Mouse (Mus musculus): ENCODE results near the gene Cacnb1.

The Cacnb1 gene

DNA sequence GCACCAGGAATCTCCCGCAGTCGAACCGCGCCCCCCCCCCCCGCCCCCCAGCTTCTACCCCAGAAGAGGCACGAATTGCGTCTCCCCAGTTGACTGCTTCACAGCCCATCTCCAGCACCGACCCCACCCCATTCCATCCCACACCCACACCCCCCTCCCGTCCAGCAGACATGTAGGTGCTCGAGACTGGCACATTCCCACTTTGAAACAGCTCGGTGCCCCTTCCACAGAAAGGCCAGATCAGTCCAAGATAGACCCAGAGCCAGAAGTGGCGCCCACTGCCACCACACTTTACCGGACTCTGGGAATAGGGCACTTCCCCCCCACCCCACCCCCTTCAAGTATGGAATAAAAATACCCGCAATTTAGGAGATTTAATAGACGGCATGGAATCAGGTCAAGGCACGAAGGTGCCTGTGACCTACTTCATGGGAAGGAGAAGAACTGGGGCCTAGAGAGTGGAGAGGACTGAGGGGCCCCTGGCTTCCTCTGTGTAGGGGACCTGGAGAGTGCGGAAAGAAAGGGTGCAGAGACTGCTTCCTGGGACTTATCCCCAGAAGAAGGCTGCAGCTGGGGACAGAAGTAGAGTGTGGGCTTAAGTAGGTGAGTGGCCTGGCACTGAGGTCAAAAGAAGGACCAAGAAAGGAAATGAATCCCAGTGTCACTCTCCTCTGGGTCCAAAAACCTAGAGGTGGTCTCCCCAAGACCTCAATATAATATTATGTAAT is 35.9 kb downstream of the Cacnb1 start:
- DNase-seq (ENCODE audit: low spot score), result no peak

DNA sequence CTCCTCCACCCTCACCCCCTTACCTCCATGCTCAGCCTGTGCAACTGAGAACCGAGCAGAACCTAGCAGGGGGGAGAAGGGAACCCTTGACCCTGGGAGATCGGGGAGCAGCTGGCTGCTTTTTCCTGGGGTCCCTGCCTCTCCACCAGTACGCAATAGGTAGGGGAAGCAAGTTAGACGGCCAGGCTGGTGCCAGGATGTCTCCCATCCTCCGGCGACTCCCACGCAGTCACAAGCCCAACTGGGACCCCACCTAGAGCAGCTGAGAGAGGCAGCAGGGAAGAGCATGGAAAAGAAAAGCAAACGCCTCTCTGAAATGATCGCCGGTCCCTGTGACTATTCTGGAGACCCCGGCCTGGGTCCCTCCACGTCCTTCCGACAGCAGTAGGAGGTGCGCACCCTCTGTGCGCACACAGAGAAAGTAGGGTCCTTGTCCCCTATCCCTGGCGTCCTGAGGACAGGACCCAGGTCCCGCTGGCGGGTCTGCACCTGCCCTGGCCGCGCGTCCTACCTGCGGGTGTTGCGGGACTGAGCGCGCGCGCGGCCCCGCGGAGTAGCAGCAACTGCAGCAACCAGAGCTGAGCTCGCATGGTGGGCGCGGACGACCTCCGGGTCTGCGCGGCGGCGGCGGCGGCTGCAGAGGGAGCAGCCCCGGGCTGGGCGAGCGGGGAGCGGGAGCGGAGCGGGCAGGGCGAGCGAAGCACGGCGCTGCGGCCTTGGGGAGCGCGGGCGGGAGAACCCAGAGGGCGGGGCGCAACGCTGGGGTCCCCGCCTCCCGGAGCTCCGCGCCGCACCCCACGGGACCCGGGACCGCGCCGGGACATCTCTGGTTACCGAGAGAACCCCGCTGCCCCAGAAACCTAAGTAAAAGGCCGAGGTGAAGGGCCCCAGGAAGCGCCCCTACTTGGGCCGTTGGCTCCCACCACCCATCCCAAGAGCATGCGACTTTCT is 36.8 kb downstream of the Cacnb1 start, which contains the start of gene Plxdc1:
Gene Plxdc1, minus strand, starts transcription at position 718 of the 951 bp plus-strand sequence.
- DNase-seq (ENCODE audit: low spot score), result peak; percentile 75

DNA sequence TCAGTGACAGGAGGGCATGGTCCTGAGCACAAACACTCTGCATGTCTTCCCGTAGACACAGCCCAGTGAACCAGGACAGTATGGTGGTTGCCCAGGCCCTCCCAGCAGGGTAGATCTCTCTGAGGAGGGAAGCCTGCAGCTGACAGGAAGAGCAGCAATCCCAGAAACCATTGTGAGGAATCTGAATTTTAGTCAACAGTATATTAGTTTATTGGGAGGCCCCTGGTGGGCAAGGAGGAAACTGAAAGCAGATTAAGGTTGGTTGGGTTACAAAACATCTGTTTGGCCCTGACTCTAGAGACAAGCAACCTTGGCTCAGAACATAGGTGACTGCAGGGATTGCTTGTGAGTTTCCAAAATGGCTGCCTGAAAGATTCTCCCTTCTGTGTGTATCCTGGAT is 38.9 kb downstream of the Cacnb1 start:
- DNase-seq (ENCODE audit: low spot score), result no peak

DNA sequence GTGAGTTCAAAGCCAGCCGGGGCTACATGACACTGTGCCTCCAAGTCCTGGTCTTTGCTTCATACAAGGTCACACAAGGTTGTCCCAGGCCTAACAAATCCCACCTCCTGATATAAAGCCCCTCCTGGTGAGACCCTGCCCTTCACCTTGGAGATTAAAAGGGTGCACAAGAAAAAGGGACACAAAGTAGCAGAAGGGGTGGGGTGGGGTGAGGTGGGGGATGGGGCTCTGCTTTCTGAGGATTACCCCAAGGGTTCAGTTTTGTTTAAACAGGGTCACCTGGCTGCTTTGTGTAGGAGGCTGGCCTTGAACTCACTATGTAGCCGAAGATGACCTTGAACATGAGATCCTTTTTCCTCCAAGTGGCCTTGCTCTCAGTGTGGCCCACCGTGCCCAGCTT is 39.3 kb downstream of the Cacnb1 start:
- DNase-seq (ENCODE audit: low spot score), result no peak

DNA sequence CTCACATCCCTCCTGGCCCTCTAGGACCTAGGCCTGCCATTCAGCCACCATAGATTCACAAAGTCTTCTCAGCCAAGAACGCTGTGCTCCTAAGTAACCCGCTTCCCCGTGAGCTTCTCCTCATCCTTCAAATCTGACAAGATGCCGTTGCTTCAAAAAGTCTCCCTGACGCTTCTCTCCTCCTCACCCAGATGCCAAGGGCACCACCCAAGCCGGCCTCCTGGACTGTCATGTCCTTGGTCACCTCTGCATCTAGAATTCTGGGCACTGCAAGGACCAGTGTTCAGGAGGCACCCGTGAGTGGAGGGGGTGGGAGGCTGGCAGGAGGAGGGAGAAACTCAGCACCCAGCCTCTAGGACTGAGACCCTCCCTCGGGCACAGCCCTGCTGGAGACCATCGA is 40.1 kb downstream of the Cacnb1 start:
- DNase-seq (ENCODE audit: low spot score), result no peak

DNA sequence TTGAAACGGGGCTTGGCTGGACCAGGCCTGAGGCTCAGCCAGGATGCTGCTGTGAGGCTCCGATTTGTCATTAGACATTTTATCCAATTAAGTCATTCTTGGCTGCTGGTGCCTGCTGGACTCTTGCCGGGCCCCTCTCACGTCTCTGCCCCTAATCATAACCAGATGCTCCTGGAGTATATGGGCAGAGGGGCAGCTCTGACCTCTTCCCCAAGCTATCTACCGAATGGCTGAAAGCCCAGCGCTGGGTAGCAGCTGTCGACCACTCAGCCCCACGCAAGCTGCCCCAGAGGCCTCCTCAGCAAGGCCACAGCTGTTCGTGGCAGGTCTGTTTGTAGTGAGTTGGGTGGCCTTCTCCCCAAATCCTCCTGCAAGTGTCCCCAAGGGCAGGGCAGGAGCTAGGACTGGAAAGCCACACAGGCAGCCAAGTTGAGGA is 42.3 kb downstream of the Cacnb1 start:
- peak; percentile 49 for DNase-seq (ENCODE audit: low spot score)

DNA sequence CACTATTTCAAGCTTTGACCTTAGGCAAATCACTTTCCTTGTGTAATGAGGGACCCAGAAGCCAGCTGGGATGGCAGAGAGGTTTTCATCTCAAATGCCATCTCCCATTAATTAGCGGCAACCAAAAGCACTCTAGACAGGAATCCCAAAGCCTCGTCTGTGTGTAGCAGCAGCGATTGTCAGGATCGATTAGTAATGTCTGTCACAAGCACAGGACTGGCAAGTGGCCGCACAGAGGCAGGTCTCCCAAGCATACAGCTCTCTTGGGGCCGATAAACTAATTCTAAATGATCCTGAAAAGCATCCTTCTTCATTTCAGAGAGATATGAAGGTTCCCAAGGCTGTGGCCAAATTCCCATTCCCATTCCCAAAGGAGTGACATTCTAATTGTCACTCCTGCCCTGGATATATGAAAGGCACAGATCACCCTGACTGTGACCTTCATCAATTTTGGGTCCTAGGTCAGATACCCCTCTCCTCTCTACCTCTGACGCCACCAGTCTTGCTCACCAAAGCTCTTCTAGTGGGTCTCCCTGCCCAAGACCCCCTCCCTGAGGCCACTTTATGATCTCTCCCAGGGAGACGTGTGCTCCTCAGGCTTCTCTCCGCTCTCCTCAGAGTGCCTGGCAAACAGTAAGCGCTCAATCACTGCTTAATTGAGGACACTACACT is 42.9 kb downstream of the Cacnb1 start:
- DNase-seq (ENCODE audit: low spot score), result no peak

DNA sequence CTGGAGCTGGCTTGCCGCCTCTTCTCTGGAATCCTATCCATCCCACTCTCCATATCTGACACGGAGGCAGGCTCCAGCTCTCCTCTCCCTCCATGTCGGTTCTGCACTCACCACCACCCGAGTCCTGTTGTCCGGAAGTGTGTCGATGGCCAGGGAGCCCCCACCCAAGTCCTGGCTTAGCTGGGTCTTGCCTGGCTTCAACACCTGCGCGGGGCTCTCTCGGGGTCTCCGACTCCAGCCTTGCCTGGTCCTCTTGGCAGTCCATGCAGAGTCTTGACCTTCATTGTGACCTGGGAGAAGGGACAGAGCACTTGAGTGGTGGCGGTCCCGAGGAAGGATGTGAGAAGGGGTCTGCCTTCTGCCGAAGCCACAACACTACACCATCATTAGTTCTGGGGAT is 44.4 kb downstream of the Cacnb1 start:
- no peak for DNase-seq (ENCODE audit: low spot score)

DNA sequence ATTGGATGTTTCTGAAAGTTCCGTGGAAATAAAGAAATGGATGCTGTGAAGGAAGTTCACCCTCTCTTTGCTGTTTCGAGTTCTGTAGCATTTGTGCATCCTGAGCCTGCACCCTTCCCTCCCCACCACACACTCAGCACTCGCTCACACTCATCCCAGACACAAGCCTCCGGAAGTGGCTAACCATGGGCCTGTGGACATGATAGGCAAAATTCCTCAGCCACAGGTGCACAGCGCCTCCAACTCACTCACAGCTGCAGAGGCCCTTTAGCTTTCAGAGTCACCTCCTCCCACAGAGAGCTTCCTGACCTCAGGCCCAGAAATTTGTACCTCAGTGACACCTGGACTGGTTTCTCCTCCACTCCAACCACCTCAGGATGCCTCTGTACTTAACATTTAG is 45.0 kb downstream of the Cacnb1 start:
- no peak for DNase-seq (ENCODE audit: low spot score)

DNA sequence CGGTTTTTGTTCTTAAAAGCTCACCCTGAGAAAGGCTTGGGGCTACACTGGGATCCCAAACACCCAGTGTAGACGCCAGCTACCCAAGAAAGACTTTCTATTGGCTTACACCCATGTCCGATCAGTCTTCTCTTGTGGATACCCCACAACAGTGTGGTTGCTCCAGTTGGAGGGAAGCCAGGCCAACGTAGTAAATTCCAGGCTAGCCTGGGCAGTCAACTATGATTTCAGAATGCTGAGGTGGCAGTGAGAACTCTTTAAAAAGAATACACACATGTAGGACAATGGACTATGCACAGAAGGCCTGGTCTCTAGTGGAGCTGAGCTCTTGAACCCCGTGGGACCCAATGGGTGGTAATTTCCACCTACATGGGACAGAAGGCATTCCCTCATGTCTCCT is 48.1 kb downstream of the Cacnb1 start:
- DNase-seq (ENCODE audit: low spot score), result no peak

DNA sequence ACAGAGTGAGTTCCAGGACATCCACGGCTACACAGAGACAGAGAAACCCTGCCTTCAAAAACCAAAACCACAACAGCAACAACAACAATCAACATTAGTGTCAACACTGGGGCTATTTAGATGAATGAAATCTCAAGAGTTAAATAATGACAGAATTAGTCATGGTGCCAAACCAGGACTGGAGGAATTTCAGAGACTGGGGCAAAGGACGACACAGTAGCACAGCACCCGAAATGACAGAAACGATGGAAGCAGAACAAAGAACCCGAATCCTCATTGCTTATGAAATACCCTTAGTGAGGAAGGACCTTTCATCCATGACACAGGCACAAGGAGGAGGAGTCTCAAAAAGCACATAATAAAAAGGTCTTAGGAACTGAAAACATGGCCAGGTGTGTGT is 48.7 kb downstream of the Cacnb1 start:
- no peak for DNase-seq (ENCODE audit: low spot score)

DNA sequence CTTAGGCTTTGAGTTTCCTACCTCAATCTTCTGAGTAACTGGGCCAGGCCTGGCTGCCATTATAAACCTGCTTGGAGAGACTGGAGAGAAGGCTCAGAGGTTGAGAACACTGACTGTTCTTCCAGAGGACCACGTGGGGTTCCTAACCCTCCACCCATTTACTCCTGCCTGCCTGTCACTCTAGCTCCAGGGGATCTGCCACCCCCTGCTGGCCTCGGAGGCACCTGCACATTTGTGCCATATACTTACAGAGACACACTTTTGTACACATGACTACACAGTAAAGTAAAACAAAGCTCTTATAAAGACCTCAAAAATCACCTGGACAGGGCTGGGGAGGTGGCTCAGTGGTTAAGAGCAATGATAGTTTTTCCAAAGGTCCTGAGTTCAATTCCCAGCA is 50.4 kb downstream of the Cacnb1 start:
- no peak for DNase-seq (ENCODE audit: low spot score)

DNA sequence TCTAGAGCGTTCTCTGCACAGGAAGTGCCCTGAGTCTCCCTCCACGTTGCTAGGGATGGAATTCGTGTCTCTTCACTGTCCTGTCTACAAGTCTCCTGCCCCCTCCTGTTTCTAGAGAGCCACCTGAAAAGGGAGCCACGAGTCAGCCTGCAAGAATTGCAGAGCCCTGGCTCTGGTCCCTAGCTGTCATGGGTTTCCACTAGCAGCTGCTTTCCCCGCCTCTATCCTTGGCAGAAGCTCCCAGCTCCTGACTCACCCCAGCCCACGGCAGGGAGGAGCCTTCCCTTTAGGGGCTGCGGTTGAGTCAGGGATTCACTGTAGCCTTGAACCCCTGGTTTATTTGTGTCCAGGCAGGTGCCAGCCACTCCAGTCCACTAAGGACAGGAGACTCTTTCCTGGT is 51.6 kb downstream of the Cacnb1 start:
- DNase-seq (ENCODE audit: low spot score), result peak; percentile 69

DNA sequence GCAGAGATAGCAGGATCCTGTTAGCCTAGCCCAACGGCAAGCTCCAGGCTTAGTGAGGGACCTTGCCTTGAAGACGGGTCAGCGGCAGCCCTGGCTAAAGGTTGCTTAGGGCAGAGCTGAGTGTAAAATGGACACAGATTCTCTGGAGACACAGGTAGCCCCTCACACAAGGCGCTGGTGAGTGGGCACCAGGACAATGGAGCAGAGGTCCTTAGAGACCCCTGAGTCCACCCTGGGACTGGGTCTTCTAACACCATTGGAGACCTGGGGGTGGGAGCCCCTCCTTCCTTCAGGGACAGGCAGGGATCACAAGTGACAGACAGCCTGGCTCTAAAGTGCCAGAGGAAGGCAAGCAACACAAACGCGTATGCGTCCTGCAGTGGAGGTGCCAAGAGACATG is 52.1 kb downstream of the Cacnb1 start:
- no peak for DNase-seq (ENCODE audit: low spot score)

DNA sequence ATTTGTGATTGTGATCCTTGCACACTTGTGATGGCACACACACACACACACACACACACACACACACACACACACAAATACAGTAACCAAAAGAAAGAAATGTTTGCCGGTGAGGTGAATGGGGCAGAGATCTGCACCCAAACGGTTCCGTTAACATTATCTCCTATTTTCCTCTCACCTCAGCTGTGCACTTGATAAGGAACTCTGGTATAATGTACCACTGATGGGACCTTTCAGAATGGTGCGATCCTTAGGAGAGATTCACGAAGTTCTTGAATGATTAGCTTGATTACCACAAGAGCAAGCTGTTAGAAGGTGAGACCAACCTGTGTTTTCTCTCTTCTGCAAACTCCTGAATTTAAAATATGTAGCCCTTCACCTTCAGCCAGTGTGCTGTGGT is 54.4 kb downstream of the Cacnb1 start:
- no peak for DNase-seq (ENCODE audit: low spot score)

DNA sequence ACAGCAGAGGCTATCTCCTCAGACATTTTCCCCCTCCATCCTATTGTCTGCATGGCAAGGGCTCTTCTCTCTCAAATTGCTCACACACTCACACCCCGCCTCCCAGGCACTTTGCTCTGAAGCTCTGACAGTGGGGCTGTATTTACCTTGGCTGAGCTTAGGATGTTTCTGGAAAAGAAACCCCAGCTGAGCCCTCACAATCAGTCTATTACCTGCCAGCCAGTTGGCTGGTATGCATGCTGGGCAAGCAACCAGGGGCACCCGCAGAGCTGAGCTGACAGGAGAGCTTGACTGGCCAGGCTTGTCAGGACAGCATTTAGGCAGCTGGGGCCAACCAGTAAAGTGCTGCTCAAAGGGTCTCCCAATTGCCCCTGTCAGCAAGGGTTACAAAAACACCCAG is 55.7 kb downstream of the Cacnb1 start:
- DNase-seq (ENCODE audit: low spot score), result no peak

DNA sequence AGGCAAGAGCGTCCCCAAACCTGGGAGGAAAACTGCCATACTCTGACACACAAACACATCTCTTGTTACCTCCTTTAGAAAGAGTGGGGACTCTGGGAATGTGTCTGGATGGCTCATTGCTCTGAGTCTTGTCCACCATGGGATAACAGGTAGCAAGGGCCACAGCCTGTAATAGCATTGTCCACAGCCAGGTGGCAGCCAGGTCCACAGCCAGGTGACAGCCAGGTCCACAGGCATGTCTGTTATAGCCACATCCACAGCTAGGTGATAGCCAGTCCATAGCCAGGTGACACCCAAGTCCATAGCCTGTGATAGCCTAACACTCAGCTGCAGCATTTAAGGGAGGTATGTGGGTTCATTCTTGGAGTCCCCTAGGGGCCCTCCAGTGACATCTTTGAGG is 61.9 kb downstream of the Cacnb1 start:
- DNase-seq (ENCODE audit: low spot score), result no peak

DNA sequence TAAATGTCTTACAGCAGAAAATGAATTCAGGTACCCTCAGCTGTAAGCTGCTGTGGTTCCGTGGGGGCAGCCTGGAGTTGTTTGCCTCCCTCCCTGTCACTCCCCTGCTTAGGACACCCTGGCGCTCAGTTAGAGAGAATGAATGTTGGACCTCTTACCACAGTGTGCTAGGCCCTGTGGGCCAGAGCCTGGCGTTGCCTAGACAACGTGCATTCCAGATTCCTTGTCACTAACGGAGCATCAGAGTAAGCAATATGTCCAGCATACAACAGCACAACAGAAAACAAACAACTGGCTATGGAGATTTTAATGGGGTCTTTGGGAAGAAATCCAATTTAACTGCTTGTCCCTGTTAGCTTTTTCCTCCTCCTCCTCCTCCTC is 63.5 kb downstream of the Cacnb1 start:
- no peak for DNase-seq (ENCODE audit: low spot score)

DNA sequence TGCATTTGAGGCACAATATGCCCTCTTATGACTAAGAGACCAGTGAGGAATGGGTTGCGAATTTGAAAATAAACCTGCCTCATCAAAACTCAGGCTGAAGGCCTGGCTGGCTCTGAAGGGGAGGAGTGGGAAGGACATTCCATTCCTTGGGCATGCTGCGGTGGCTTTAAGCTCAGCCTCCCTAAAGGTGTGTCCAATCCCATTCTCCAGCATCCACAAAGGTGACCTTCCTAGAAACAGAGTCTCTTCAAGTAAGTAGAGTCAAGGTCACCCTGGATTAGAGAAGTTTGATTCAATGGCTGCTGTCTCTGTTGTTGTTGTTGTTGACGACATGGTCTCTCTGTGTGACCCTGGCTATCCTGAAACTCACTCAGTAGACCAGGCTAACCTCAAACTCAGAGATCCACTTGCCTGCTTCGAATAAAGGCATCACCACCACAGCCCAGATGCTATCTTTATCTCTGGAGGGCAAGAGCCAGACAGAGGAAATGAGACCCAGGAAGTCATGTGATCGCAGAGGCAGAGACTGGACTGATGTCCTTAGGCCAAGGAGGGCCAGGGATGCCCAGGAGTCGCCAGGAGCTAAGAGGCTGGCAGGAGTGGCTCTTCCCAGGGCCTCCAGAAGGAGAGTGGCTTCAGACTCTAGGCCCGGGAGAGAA is 64.1 kb downstream of the Cacnb1 start:
- no peak for DNase-seq (ENCODE audit: low spot score)

DNA sequence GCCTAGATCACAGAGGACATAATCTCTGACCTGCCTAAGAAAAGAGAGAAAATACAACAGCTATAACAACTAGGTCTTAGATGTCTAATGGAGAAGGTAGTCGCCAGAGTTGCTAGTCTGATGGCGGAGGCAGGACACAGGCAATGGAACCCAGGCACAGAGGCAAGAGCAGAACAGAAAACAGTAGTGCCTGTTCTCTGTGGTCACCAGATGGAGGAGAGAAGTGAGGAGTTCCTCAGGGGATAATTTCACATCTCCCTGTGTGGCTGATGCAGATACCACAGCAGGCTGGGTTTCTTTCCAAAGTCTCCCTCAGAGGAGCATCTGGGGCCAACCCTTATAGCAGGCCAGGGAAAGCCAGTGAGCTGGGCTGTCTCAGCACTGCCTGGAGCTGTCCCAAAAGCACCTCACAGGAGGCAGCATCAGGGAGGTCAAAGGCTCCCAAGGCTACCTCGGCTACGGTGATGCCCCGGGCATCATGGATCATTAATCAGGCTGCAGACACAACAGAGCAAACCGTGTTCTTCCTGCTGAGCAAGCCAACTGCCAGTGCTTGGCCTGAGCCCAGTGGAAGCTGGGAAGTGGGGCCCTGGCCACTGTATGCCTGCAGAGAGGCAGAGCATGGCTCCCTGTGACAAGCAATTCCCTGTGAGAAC is 65.8 kb downstream of the Cacnb1 start:
- no peak for DNase-seq (ENCODE audit: low spot score)

DNA sequence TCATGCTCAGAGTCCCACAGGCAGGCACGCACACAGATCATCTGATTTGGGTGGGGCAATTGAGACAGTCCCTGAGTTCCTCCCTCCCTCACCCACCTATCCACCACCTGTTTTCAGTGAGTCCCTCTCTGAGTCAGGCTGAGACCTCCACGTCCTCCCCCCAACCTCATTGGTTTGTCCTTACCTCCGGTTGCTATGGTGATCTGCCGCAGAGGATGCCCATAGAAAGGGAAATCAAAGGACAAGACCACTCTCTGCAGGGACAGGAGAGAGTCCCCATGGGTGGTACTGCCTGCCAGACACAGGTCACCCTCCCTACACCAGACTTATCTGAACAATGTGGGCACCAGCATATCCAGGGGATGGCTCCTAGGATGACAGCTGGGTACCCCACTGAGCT is 66.9 kb downstream of the Cacnb1 start:
- no peak for DNase-seq (ENCODE audit: low spot score)

All from testis, postnatal 10 days (tissue).